Mouse (Mus musculus): Measurements from ENCODE around the gene Ube2o.

DNA sequence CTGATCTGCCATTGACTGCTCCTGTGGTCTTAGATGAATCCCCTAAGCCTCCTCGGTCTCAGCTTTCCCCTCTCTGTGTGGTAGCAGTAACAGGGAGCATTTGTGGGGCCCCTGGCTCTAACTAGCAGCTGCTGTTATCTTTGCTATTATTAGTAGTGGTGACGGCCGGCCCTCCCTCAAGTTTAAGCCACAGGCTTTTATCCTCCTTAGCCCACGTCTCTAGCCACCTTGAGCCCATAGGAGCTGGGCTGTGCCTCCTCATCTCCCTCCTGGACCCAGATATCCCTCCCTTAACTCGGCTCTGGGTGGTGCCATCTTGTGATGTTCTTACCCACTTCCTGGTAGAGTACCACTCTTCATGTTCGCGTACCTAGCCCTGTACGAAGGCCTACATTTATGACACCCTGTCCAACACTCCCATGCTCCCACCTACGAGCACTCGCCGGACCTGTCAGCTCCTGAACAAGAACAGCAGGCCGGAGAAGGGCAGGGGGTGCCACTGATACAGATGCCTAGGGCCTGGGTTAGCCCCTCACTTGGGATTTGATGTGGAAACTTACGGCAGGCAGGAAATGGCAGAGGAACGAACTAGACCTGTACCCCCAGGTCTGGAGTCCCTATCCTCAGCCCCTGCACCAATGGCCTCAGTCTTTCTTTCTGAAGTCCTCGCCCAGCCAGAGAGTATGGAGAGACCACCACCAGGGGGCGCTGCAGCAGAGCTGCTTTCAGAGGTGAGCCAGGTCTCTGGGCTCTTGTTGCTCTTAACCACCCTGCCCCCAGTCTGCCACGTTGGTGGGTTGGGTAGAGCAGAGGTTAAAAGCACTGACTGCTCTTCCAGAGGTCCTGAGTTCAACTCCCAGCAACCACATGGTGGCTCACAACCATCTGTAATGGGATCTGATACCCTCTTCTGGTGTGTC is 44.1 kb upstream of the Ube2o start:
- TF ChIP-seq CTCF (IDR thresholded peaks at IDR 0.05; ENCODE audit: low read depth) (peak; percentile 52), EP300 (IDR thresholded peaks at IDR 0.05; ENCODE audit: low read depth) (no peak)

Measured in heart, postnatal 0 days (tissue).